18 mouse cellular contexts compared by ENCODE assay signal in the genomic region with DNA sequence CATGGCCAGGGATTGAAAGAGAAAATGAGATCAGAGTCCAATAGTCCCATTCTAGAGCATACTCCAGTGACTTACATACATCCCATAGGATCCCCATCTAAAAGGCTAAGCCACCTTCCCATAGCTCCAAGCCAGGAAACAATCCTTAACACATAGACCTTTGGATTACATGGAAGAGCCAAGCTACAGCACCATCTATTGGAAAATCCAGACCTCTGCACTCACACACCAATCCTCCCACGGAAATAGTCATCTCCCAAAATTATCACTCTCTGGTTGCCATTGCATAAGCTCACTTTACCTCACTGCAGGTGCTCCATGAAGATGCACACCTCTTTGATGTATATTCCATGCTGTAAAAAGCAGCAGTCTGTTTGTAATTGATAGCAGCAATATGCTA.
A peak's percentile ranks its signal among the peaks of the same experiment; 100 is the strongest.
DNase-seq lines count a peak whose midpoint lies in the region; ATAC-seq and TF ChIP-seq lines count a peak whose summit lies in the region.
"Had no signal": no experiment of that assay in that cellular context is flagged by ENCODE, and none has a peak within 500 bp of the region (broad histone marks: within the 10 kb centered on the region; RNA-seq: fewer than 3 reads in every experiment).

No protein-coding gene starts in this region.

- WGBS in heart, adult 2 months = 54% methylated on average over 1 of the region's 1 CpGs
- WGBS in heart, embryonic 12.5 days = 47% methylated on average over 1 of the region's 1 CpGs
- 52% methylated on average over 1 of the region's 1 CpGs for WGBS in liver, postnatal 0 days (ENCODE audit: insufficient replicate concordance)
- WGBS in liver, embryonic 11.5 days = 49% methylated on average over 1 of the region's 1 CpGs

- no peaks in the 10 kb centered on the region for H3K36me3 ChIP-seq in heart, adult 2 months (ENCODE audit: control insufficient read depth, insufficient read depth, low read length)
- no peaks in the 10 kb centered on the region for H3K36me3 ChIP-seq in heart, embryonic 12.5 days
- no peaks in the 10 kb centered on the region for H3K36me3 ChIP-seq in liver, postnatal 0 days (replicated peaks; ENCODE audit: insufficient read depth, low read length)
- H3K36me3 ChIP-seq in liver, embryonic 11.5 days (ENCODE audit: control insufficient read depth, insufficient read depth, low read length) = no peaks in the 10 kb centered on the region
- H3K36me3 ChIP-seq in ES-E14 (ENCODE audit: control insufficient read depth, insufficient read depth, low read length, poor library complexity, severe bottlenecking) = no peaks in the 10 kb centered on the region
- H3K36me3 ChIP-seq: hindbrain, embryonic 10.5 days; kidney, embryonic 15.5 days; limb, embryonic 13.5 days; midbrain, embryonic 13.5 days; neural tube, embryonic 15.5 days had no signal

- no peak overlapping the region for H3K9ac ChIP-seq in heart, adult 2 months (ENCODE audit: low read depth, low read length)
- H3K9ac ChIP-seq in heart, embryonic 12.5 days = no peak overlapping the region
- no peak overlapping the region for H3K9ac ChIP-seq in liver, postnatal 0 days (replicated peaks)
- H3K9ac ChIP-seq in liver, embryonic 11.5 days (ENCODE audit: low read depth, low read length) = no peak overlapping the region
- no peak overlapping the region for H3K9ac ChIP-seq in ES-E14 (ENCODE audit: insufficient read depth, low read depth, low read length, poor library complexity, severe bottlenecking)
- H3K9ac ChIP-seq: kidney, embryonic 15.5 days; limb, embryonic 13.5 days; midbrain, embryonic 13.5 days; neural tube, embryonic 15.5 days had no signal

- H3K4me2 ChIP-seq in heart, embryonic 12.5 days = no peak overlapping the region
- no peak overlapping the region for H3K4me2 ChIP-seq in liver, postnatal 0 days (ENCODE audit: low read depth, low read length)
- no peak overlapping the region for H3K4me2 ChIP-seq in liver, embryonic 11.5 days
- H3K4me2 ChIP-seq: kidney, embryonic 15.5 days; limb, embryonic 13.5 days; midbrain, embryonic 13.5 days; neural tube, embryonic 15.5 days had no signal

- no peak for TF ChIP-seq POLR2A in heart, adult 2 months (IDR thresholded peaks at IDR 0.05; ENCODE audit: insufficient read depth, low read depth, low read length)

- in situ Hi-C loops in ES-E14 (cut with MboI; ENCODE audit: low sequenced_read_pairs in 2 of 2, unreplicated experiment in 2 of 2) = no loop called here

- no peak for ATAC-seq in heart, embryonic 12.5 days (ENCODE audit: insufficient number of reproducible peaks, low FRiP score)
- ATAC-seq in liver, postnatal 0 days = no peak
- ATAC-seq in liver, embryonic 11.5 days (replicated peaks; ENCODE audit: low FRiP score) = no peak
- ATAC-seq in activated CD4-positive, CD25-positive, alpha-beta regulatory T cell, adult 4 months = no peak
- ATAC-seq: inflammation-experienced regulatory T-cells, adult 6 months; midbrain, embryonic 13.5 days had no signal

- no peaks in the 10 kb centered on the region for H3K9me3 ChIP-seq in heart, embryonic 12.5 days (replicated peaks)
- no peaks in the 10 kb centered on the region for H3K9me3 ChIP-seq in liver, postnatal 0 days (ENCODE audit: low read length)
- H3K9me3 ChIP-seq in liver, embryonic 11.5 days (ENCODE audit: control insufficient read depth, low read length) = no peaks in the 10 kb centered on the region
- H3K9me3 ChIP-seq in ES-E14 (ENCODE audit: control insufficient read depth, insufficient read depth, low read depth, low read length) = no peaks in the 10 kb centered on the region
- H3K9me3 ChIP-seq: hindbrain, embryonic 10.5 days; kidney, embryonic 15.5 days; limb, embryonic 13.5 days; midbrain, embryonic 13.5 days; neural tube, embryonic 15.5 days had no signal

- H3K27ac ChIP-seq in heart, adult 2 months = no peak overlapping the region
- no peak overlapping the region for H3K27ac ChIP-seq in heart, embryonic 12.5 days (ENCODE audit: poor library complexity, severe bottlenecking)
- H3K27ac ChIP-seq in liver, postnatal 0 days (ENCODE audit: low read depth) = no peak overlapping the region
- H3K27ac ChIP-seq in liver, embryonic 11.5 days (ENCODE audit: low read depth, low read length) = no peak overlapping the region
- no peak overlapping the region for H3K27ac ChIP-seq in ES-E14 (ENCODE audit: insufficient read depth, low read depth, low read length, poor library complexity, severe bottlenecking)
- H3K27ac ChIP-seq: hindbrain, embryonic 10.5 days; kidney, embryonic 15.5 days; limb, embryonic 13.5 days; midbrain, embryonic 13.5 days; neural tube, embryonic 15.5 days had no signal

- intact Hi-C loops in heart, adult 2 months (cut with DNase I) = loop anchor here (2.0 kb wide), 1 partner anchor 831 kb away; a partner anchor contains a TSS

- no peak overlapping the region for H3K4me3 ChIP-seq in heart, adult 2 months
- no peak overlapping the region for H3K4me3 ChIP-seq in heart, embryonic 12.5 days
- H3K4me3 ChIP-seq in liver, postnatal 0 days (ENCODE audit: low read depth, low read length) = no peak overlapping the region
- no peak overlapping the region for H3K4me3 ChIP-seq in liver, embryonic 11.5 days (ENCODE audit: low read depth, low read length)
- H3K4me3 ChIP-seq in ES-E14 (ENCODE audit: insufficient read depth in 1 of 2, low read depth in 1 of 2, low read length in 2 of 2, poor library complexity in 1 of 2, severe bottlenecking in 1 of 2) = no peak overlapping the region
- H3K4me3 ChIP-seq: hindbrain, embryonic 10.5 days; kidney, embryonic 15.5 days; limb, embryonic 13.5 days; midbrain, embryonic 13.5 days; myocyte; neural tube, embryonic 15.5 days had no signal

- H3K4me1 ChIP-seq in heart, adult 2 months (ENCODE audit: control insufficient read depth, insufficient read depth, low read length) = no peaks in the 10 kb centered on the region
- no peaks in the 10 kb centered on the region for H3K4me1 ChIP-seq in heart, embryonic 12.5 days (replicated peaks)
- H3K4me1 ChIP-seq in liver, postnatal 0 days (ENCODE audit: insufficient read depth) = no peaks in the 10 kb centered on the region
- H3K4me1 ChIP-seq in liver, embryonic 11.5 days (replicated peaks; ENCODE audit: control insufficient read depth, insufficient read depth, low read length) = no peaks in the 10 kb centered on the region
- H3K4me1 ChIP-seq in ES-E14 (ENCODE audit: control insufficient read depth in 2 of 2, insufficient read depth in 2 of 2, low read length in 2 of 2, poor library complexity in 1 of 2) = no peaks in the 10 kb centered on the region
- H3K4me1 ChIP-seq: hindbrain, embryonic 10.5 days; kidney, embryonic 15.5 days; limb, embryonic 13.5 days; midbrain, embryonic 13.5 days; neural tube, embryonic 15.5 days had no signal

- H3K79me2 ChIP-seq in heart, adult 2 months (replicated peaks; ENCODE audit: control insufficient read depth, insufficient read depth, low read length) = no peaks in the 10 kb centered on the region

- no peaks in the 10 kb centered on the region for H3K27me3 ChIP-seq in heart, adult 2 months (ENCODE audit: control insufficient read depth, insufficient read depth, low read length)
- H3K27me3 ChIP-seq in heart, embryonic 12.5 days (replicated peaks) = no peaks in the 10 kb centered on the region
- no peaks in the 10 kb centered on the region for H3K27me3 ChIP-seq in liver, postnatal 0 days (ENCODE audit: insufficient read depth, low read length)
- H3K27me3 ChIP-seq in liver, embryonic 11.5 days (replicated peaks; ENCODE audit: control insufficient read depth, insufficient read depth, low read length) = no peaks in the 10 kb centered on the region
- H3K27me3 ChIP-seq: kidney, embryonic 15.5 days; limb, embryonic 13.5 days; midbrain, embryonic 13.5 days; neural tube, embryonic 15.5 days had no signal

- TF ChIP-seq EP300 in heart, adult 2 months (IDR thresholded peaks at IDR 0.05; ENCODE audit: insufficient read depth, low read depth, low read length) = no peak
- no peak for TF ChIP-seq EP300 in liver, postnatal 0 days (IDR thresholded peaks at IDR 0.05; ENCODE audit: low read depth)

- TF ChIP-seq CTCF in heart, adult 2 months (IDR thresholded peaks at IDR 0.05) = peak; percentile 62
- peak; percentile 9; the same call in 1 of the 2 replicates for TF ChIP-seq CTCF in liver, postnatal 0 days (IDR thresholded peaks at IDR 0.05; ENCODE audit: low read depth)

- no peak for DNase-seq in heart, adult 2 months
- DNase-seq in liver, postnatal 0 days = no peak
- DNase-seq in liver, embryonic 11.5 days (ENCODE audit: low spot score) = no peak
- no peak for DNase-seq in ES-E14 (ENCODE audit: low read depth, low spot score)
- peak; percentile 8 for DNase-seq in ZHBTc4 (ENCODE audit: low read depth, low spot score)
- DNase-seq in adrenal gland, postnatal 25 days = no peak
- DNase-seq: cerebellum, adult 11 months; cerebellum, postnatal 36 days; lung, adult 2 months had no signal

TF ChIP-seq in ES-E14, 5 proteins besides CTCF, POLR2A, EP300 and RAD21:
- TF ChIP-seq ZC3H11A (IDR thresholded peaks at IDR 0.05; ENCODE audit: borderline replicate concordance, low read depth, low read length) = peak; percentile 31; the same call in 1 of the 2 replicates
- TF ChIP-seq CHD2 (IDR thresholded peaks at IDR 0.05; ENCODE audit: low read depth, low read length) = no peak
- no peak for TF ChIP-seq MAFK (IDR thresholded peaks at IDR 0.05; ENCODE audit: insufficient read depth, low read depth, low read length)
